Mouse (Mus musculus): ENCODE measurements around the gene Pbx3.

The Pbx3 gene

GRCm38 (mm10) chr2:34372305-34373301 lies at the start of gene Pbx3:
Pbx3 (minus strand) TSS chr2:34373142.
- peak; percentile 97 for DNase-seq (ENCODE audit: low read depth, low spot score)

- peak; percentile 9 for DNase-seq (ENCODE audit: low read depth, low spot score)
These were observed 47.3 kb upstream of the Pbx3 start for GRCm38 (mm10) chr2:34420256-34420655.

GRCm38 (mm10) chr2:34409741-34410340 lies 36.9 kb upstream of the Pbx3 start:
- DNase-seq (ENCODE audit: low read depth, low spot score), result no peak

GRCm38 (mm10) chr2:34408341-34408740 lies 35.4 kb upstream of the Pbx3 start:
- no peak for DNase-seq (ENCODE audit: low read depth, low spot score)

- peak; percentile 13 for DNase-seq (ENCODE audit: low read depth, low spot score)
These were observed 34.7 kb upstream of the Pbx3 start for GRCm38 (mm10) chr2:34407596-34407995.

GRCm38 (mm10) chr2:34406601-34407464 lies 33.9 kb upstream of the Pbx3 start, which contains the start of gene Mapkap1:
Mapkap1 (plus strand) TSS chr2:34406771.
- DNase-seq (ENCODE audit: low read depth, low spot score), result peak; percentile 97

GRCm38 (mm10) chr2:34399535-34399934 lies 26.6 kb upstream of the Pbx3 start:
- DNase-seq (ENCODE audit: low read depth, low spot score), result peak; percentile 62

- no peak for DNase-seq (ENCODE audit: low read depth, low spot score)
These were observed 6.0 kb upstream of the Pbx3 start for GRCm38 (mm10) chr2:34378930-34379329.

GRCm38 (mm10) chr2:34374349-34374748 lies 1.4 kb upstream of the Pbx3 start:
- no peak for DNase-seq (ENCODE audit: low read depth, low spot score)

GRCm38 (mm10) chr2:34373886-34374285 lies 944 bp upstream of the Pbx3 start:
- DNase-seq (ENCODE audit: low read depth, low spot score), result no peak

GRCm38 (mm10) chr2:34371441-34372304 lies 1.3 kb downstream of the Pbx3 start:
- peak; percentile 19 for DNase-seq (ENCODE audit: low read depth, low spot score)

- DNase-seq (ENCODE audit: low read depth, low spot score), result peak; percentile 24
These were observed 2.1 kb downstream of the Pbx3 start for GRCm38 (mm10) chr2:34370725-34371440.

- DNase-seq (ENCODE audit: low read depth, low spot score), result no peak
These were observed 2.6 kb downstream of the Pbx3 start for GRCm38 (mm10) chr2:34370349-34370724.

- DNase-seq (ENCODE audit: low read depth, low spot score), result no peak
These were observed 4.5 kb downstream of the Pbx3 start for GRCm38 (mm10) chr2:34368396-34368795.

- no peak for DNase-seq (ENCODE audit: low read depth, low spot score)
These were observed 5.9 kb downstream of the Pbx3 start for GRCm38 (mm10) chr2:34367024-34367423.

- no peak for DNase-seq (ENCODE audit: low read depth, low spot score)
These were observed 9.3 kb downstream of the Pbx3 start for GRCm38 (mm10) chr2:34363678-34364077.

GRCm38 (mm10) chr2:34355801-34356211 lies 17.1 kb downstream of the Pbx3 start:
- no peak for DNase-seq (ENCODE audit: low read depth, low spot score)

GRCm38 (mm10) chr2:34352006-34352405 lies 20.9 kb downstream of the Pbx3 start:
- DNase-seq (ENCODE audit: low read depth, low spot score), result no peak

GRCm38 (mm10) chr2:34347096-34347495 lies 25.8 kb downstream of the Pbx3 start:
- no peak for DNase-seq (ENCODE audit: low read depth, low spot score)

- DNase-seq (ENCODE audit: low read depth, low spot score), result no peak
These were observed 74.3 kb downstream of the Pbx3 start for GRCm38 (mm10) chr2:34298664-34299063.

Data from ES-CJ7 (cell line).